Mouse (Mus musculus) adrenal gland, postnatal 25 days (tissue): ENCODE results near the gene Tex29. TPM values are rescaled to one million over a fixed set of nuclear protein-coding genes. Genes with fewer than 3 reads are reported as not detected.
"Not testable (repeated sequence)": the region's sequence is repeated elsewhere in the genome, so short reads cannot be mapped to it uniquely, and the experiment has no call there.

Experiments used
- DNase-seq: peaks from one replicate; pipeline ENCODE4 v3.0.0; 2021; ENCODE audit warnings: mixed read lengths
- total RNA-seq: library from RNA; stranded (reverse); gene quantifications from 2 replicates; pipeline ENCODE4 v1.2.3, GENCODE M21; 2021

The Tex29 gene
- total RNA-seq, 1 experiment from 2014 or later, result not detected

- no peak for DNase-seq
These were observed 8.3 kb upstream of the Tex29 start for GRCm38 (mm10) chr8:11831939-11832338.

DNA sequence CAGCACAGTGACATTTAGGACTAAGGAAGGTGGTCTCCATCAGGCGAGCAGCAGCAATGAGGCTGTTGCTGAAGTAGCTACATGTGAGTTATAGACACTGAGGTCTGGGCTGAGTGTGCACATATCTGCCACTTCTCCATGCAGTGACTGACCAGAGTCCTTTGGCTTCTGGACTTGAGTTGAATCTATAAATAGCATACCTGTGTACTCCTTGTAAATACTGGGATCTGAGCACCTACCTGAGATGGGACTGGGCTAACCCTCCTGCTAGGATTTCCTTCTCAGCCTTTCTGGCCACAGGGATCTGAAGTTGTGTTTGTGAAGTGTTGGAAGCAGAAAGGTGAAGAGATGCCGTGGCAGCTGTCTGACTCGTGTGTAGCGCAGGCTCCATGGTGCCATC, 7.1 kb upstream of the Tex29 start:
- no peak for DNase-seq

- no peak for DNase-seq
These were observed 6.1 kb upstream of the Tex29 start for GRCm38 (mm10) chr8:11834200-11834599.

DNA sequence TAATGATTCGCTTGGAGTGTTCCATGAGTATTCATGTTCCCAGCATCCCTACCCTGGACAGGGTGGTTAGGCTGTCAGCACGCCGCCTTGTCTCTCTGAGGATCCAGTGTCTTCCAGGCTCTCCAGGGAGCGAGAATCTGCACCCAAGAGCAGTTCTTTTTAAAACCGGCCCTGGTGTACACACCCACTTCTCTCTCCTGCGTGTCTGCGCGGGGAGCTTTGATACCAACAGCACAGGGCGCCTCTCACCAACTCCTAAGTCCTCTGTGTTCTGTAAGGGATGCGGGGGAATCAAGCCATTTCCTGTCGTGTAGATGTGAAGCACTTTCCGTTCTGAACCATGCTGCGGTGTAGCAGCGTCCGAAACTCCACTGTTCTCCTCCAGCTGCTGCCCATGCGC, 5.6 kb upstream of the Tex29 start:
- DNase-seq, result no peak

DNA sequence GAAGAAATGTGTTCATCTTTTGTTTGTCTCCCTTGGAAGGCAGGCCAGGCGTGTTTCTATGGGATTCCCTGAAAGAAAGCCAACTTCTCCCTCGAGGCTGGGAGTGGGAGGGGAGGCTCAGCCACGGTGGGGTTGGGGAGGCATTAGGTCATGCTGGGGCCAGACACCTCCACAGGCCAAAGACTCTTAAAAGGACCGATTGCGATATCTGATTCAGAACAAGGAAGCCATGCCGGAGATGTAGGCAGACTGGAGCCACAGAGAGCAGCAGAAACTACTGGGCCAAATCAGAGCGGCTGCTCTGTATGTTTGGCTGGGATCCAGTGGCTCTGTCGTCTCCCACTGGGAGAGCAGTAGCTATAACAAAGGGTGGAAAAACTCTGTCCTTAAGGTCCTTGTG, 1.3 kb downstream of the Tex29 start:
- DNase-seq, result no peak

DNA sequence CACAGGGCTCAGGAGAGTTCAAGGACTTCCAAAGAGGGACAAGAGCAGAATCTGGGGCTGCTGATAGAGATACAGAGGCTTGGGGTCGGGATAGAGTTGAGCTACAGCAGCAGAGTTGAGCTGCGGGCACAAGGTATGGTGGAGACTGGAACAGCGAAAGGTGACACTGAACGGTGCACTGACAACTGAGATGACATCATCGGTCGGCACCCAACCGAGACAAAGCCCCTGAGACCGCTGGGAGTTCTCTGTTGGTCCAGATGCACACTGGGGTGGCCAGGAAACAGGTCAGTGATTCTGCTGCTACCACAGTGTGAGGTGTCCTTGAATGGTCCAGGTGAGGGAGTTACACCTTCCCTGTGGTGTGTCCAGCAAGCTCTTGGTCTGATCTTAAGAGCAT, 2.5 kb downstream of the Tex29 start:
- DNase-seq, result no peak

GRCm38 (mm10) chr8:11843677-11844315, 3.5 kb downstream of the Tex29 start:
- DNase-seq, result no peak

DNA sequence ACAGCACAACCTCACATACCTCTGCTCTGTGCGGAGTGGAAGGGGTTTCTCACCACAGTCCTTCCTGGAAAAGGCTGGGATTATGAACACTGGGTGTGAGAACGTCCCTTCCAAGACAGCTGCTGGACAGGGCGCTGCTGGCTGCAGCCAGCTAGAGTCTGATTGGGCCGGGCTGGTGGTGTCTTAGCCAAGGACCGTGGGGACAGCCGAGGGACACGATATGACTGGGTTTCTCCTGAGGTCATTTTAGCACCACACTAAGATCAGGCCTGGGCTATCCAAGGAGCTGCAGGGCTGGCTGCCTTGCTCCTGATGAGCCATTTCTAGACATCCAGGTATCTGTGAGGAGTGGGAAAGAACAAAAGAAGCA, 4.0 kb downstream of the Tex29 start:
- DNase-seq, result no peak

GRCm38 (mm10) chr8:11846807-11847206, 6.5 kb downstream of the Tex29 start:
- no peak for DNase-seq

GRCm38 (mm10) chr8:11867832-11868231, 27.6 kb downstream of the Tex29 start:
- DNase-seq, result no peak

- not testable (repeated sequence) for DNase-seq
These were observed 34.0 kb downstream of the Tex29 start for GRCm38 (mm10) chr8:11874227-11874626.

DNA sequence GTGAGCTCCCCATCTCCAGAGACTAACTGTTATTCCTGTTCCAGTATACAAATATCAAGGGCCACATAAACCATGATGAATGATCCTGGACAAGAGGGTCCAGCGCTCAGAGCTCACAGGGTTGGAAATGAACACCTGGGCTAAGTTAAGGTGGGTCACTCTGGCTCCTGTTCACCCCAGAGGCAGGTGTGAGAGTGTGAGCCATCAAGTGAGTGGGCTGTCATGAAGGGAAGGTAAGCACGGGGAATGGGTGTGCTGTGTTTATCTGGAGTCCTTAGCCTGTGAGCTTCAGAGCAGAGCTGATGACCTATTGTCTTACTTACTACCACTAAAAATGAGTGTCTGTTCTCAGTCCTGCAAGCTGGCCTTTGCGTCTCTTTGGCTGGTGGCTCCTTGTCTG, 44.4 kb downstream of the Tex29 start:
- DNase-seq, result no peak

GRCm38 (mm10) chr8:11885881-11886699, 45.8 kb downstream of the Tex29 start:
- no peak for DNase-seq

DNA sequence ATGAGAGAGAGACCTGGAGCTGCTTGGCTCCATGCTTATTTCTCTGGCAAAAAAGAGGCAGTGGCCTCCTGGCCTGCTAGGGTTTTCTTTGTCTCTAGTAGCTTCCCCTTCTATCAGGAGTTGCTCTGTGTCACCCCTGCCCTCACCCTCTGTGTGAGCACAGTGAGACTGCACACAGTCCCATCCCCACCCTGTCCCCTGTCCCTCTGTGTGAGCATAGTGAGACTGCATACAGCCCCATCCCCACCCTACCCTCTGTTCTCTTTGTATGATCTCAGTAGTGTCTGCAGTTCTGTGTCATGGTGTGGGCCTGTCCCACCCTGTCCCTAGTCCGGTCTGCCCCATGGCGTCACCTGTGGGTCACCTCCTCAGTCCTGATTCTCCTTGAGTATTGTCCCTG, 46.5 kb downstream of the Tex29 start:
- DNase-seq, result no peak

GRCm38 (mm10) chr8:11889156-11890018, 49.1 kb downstream of the Tex29 start:
- DNase-seq, result no peak

DNA sequence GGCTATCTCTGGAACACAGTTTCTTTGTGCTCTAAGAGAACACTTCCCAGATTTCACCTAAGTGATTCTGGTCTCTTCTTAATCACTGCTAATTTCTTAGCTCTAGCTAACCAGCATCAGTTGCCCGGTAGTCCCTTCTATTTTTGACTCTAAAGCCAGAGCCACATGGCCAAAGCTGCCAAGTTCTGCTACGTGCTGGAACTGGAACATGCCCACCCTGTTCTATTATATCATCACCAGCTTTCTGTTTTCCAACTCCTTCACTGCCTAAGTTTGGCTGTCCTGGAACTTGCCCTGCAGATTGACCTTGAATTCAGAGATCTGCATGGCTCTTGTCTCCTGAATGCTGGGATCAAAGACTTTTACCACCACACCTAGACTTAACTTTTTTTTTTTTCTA, 52.5 kb downstream of the Tex29 start:
- no peak for DNase-seq

- DNase-seq, result no peak
These were observed 55.9 kb downstream of the Tex29 start for GRCm38 (mm10) chr8:11896022-11896662.

GRCm38 (mm10) chr8:11896677-11897076, 56.4 kb downstream of the Tex29 start:
- no peak for DNase-seq

DNA sequence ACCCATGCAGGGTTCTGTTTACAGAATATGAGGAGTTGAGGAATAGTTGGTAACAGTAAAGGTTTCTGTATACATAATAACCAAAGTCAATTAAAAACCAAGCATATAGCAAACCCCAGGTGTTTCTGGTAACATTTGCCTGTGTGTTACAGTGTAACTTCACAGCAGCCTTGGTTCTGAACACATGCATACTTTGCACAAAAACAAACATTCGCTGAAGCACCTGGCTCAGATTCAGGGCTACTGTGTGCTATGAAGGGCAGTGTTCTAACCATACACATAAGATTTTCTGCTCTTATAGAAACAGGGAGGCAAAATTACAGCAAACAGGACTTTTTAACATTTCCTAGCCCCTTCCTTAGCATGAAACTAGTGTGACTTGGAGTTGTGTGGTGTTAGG, 58.5 kb downstream of the Tex29 start:
- DNase-seq, result no peak
